Mouse (Mus musculus) ES-E14 (cell line): ENCODE data around the gene Jmjd8.
"Not testable (repeated sequence)": the region's sequence is repeated elsewhere in the genome, so short reads cannot be mapped to it uniquely, and the experiment has no call there.

Source experiments
- CHD2 ChIP-seq: IDR thresholded peaks from 2 replicates; pipeline ENCODE4 v1.6.1; 2014; ENCODE audit warnings: mild to moderate bottlenecking, low read depth, low read length, inconsistent platforms
- HCFC1 ChIP-seq: IDR thresholded peaks from 2 replicates; pipeline ENCODE4 v1.6.1; 2012; ENCODE audit warnings: low read length, inconsistent platforms, borderline replicate concordance; ENCODE audit not compliant: insufficient read depth
- MAFK ChIP-seq: IDR thresholded peaks from 2 replicates; pipeline ENCODE4 v1.6.1; 2014; ENCODE audit warnings: mild to moderate bottlenecking, low read depth, low read length, inconsistent platforms; ENCODE audit not compliant: insufficient read depth
- ZC3H11A ChIP-seq: IDR thresholded peaks from 2 replicates; pipeline ENCODE4 v1.6.1; 2012; ENCODE audit warnings: low read depth, mild to moderate bottlenecking, inconsistent platforms, low read length, borderline replicate concordance
- ZNF384 ChIP-seq: IDR thresholded peaks from 2 replicates; pipeline ENCODE4 v1.6.1; 2012; ENCODE audit warnings: low read depth, low read length, inconsistent platforms

GRCm38 (mm10) chr17:25871566-25871965, 42.9 kb downstream of the Jmjd8 start:
- not testable (repeated sequence) for TF ChIP-seq CHD2, ZNF384, ZC3H11A, MAFK, HCFC1
